ENCODE assay signal across 17 mouse cellular contexts in the genomic region with DNA sequence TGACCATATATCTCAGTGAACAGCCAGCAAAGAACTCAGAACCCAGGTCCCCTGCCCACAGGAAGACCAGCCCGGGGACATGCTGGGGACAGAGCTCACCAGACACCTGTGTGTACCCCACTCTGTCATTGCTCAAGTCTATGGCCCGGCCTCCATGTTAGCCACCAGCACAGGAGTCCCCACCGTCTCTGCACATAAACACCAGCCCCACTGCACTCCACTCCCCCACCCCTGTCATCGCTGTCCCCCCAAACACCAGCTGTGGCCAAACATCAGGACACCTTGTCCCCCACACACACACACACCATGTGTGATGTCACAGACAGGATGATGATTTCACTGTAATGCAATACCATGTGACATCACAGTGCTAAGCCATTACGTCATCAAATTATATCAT.
DNase-seq lines count a peak whose midpoint lies in the region; ATAC-seq and TF ChIP-seq lines count a peak whose summit lies in the region.
"Had no signal": no experiment of that assay in that cellular context is flagged by ENCODE, and none has a peak within 500 bp of the region (broad histone marks: within the 10 kb centered on the region; RNA-seq: fewer than 3 reads in every experiment).

No protein-coding gene starts in this region.

- H3K4me2 ChIP-seq in heart, embryonic 14.5 days (ENCODE audit: low read length), result peak overlapping the region; percentile 24; the same call in 1 of the 2 replicates
- H3K4me2 ChIP-seq: forebrain, embryonic 13.5 days; liver, embryonic 11.5 days; midbrain, embryonic 15.5 days had no signal

- no peaks in the 10 kb centered on the region for H3K36me3 ChIP-seq in heart, embryonic 14.5 days (ENCODE audit: control insufficient read depth, insufficient read depth, low read length)
- H3K36me3 ChIP-seq: midbrain, embryonic 15.5 days had no signal

- no peak for TF ChIP-seq POLR2A in cortical plate, adult 2 months (IDR thresholded peaks at IDR 0.05; ENCODE audit: extremely low read depth, insufficient read depth, low read length)

- H3K9ac ChIP-seq in heart, embryonic 14.5 days (ENCODE audit: low read length), result no peak overlapping the region
- H3K9ac ChIP-seq: forebrain, embryonic 13.5 days; midbrain, embryonic 15.5 days had no signal

- no peak for ATAC-seq in heart, embryonic 14.5 days (ENCODE audit: insufficient number of reproducible peaks, insufficient read depth, low FRiP score, low read depth)
- ATAC-seq: forebrain, embryonic 13.5 days; midbrain, embryonic 15.5 days had no signal

- peaks cover 6% of the 10 kb centered on the region; the same call in 1 of the 2 replicates for H3K9me3 ChIP-seq in heart, embryonic 14.5 days (ENCODE audit: control insufficient read depth, low read length)
- H3K9me3 ChIP-seq: forebrain, embryonic 13.5 days; midbrain, embryonic 15.5 days had no signal

- H3K4me3 ChIP-seq in heart, embryonic 14.5 days (ENCODE audit: control insufficient read depth in 1 of 2, insufficient read depth in 1 of 2, low read depth in 1 of 2, low read length in 2 of 2), result no peak overlapping the region
- H3K4me3 ChIP-seq in layer of hippocampus, adult 2 months, result no peak overlapping the region
- H3K4me3 ChIP-seq in cortical plate, adult 2 months (ENCODE audit: insufficient read depth, low read length), result no peak overlapping the region
- H3K4me3 ChIP-seq: forebrain, embryonic 13.5 days; midbrain, embryonic 15.5 days had no signal

- TF ChIP-seq CTCF in layer of hippocampus, adult 2 months (conservative IDR thresholded peaks at IDR 0.05), result no peak
- no peak for TF ChIP-seq CTCF in cortical plate, adult 2 months (IDR thresholded peaks at IDR 0.05; ENCODE audit: extremely low read depth, insufficient read depth, low read length)

- no peak for DNase-seq in heart, postnatal 25 days (ENCODE audit: low spot score)
- no peak for DNase-seq in layer of hippocampus, adult 2 months (ENCODE audit: low spot score in 2 of 2)
- no peak for DNase-seq in layer of hippocampus, postnatal 25 days (ENCODE audit: extremely low spot score in 1 of 2, low spot score in 1 of 2)
- peak; percentile 31 for DNase-seq in 416B (ENCODE audit: low read depth)
- DNase-seq in spleen, postnatal 14 days (ENCODE audit: low spot score in 2 of 2), result no peak
- DNase-seq in ovary, postnatal 14 days (ENCODE audit: low spot score), result no peak
- DNase-seq: adrenal gland, adult 2 months; cerebellum, adult 8-10 months; kidney, adult 8-10 months; lung, adult 18-20 months; thymus, adult 18-20 months; thymus, postnatal 4 days had no signal

- H3K27me3 ChIP-seq in heart, embryonic 14.5 days (ENCODE audit: control insufficient read depth, insufficient read depth, low read length), result no peaks in the 10 kb centered on the region

- 85% methylated on average over 5 of the region's 5 CpGs for WGBS in heart, embryonic 14.5 days

- peaks cover 23 to 36% of the 10 kb centered on the region in 2 experiments for H3K4me1 ChIP-seq in heart, embryonic 14.5 days (ENCODE audit: control insufficient read depth in 2 of 2, insufficient read depth in 2 of 2, low read length in 2 of 2)
- H3K4me1 ChIP-seq in cortical plate, adult 2 months (ENCODE audit: control insufficient read depth, insufficient read depth, low read length), result peaks cover 16% of the 10 kb centered on the region

- intact Hi-C loops in heart, postnatal 25 days (cut with DNase I), result no loop called here

- H3K27ac ChIP-seq in heart, embryonic 14.5 days (replicated peaks in 1 of 2; ENCODE audit: control insufficient read depth in 1 of 2, insufficient read depth in 1 of 2, low read depth in 2 of 2, low read length in 2 of 2), result peak overlapping the region; percentile 63 to 75
- H3K27ac ChIP-seq in layer of hippocampus, adult 2 months, result peak overlapping the region; percentile 80
- peak overlapping the region; percentile 1; the same call in 1 of the 2 replicates for H3K27ac ChIP-seq in cortical plate, adult 2 months (ENCODE audit: insufficient read depth, low read length)
- H3K27ac ChIP-seq: forebrain, embryonic 13.5 days; midbrain, embryonic 15.5 days had no signal

Comparison
In these comparisons a context has a peak if more than half of its experiments do, and no peak if none do; other contexts are left out.
1. H3K27ac ChIP-seq: peak in every context shown above with its lines; median percentile 80 in layer of hippocampus, adult 2 months; 69 in heart, embryonic 14.5 days; 1 in cortical plate, adult 2 months.